Mouse (Mus musculus): ENCODE measurements around the gene As3mt.

The As3mt gene

GRCm38 (mm10) chr19:46752235-46752634, 45.0 kb downstream of the As3mt start:
- WGBS = 92% methylated on average over 5 of the region's 5 CpGs

GRCm38 (mm10) chr19:46755066-46755465, 47.8 kb downstream of the As3mt start:
- WGBS = 63% methylated on average over 9 of the region's 9 CpGs

GRCm38 (mm10) chr19:46756221-46756620, 49.0 kb downstream of the As3mt start:
- 87% methylated on average over 4 of the region's 4 CpGs for WGBS

- 68% methylated on average over 8 of the region's 8 CpGs for WGBS
These were observed 51.8 kb downstream of the As3mt start for GRCm38 (mm10) chr19:46759096-46759495.

- 92% methylated on average over 10 of the region's 10 CpGs for WGBS
These were observed 52.7 kb downstream of the As3mt start for GRCm38 (mm10) chr19:46759909-46760308.

GRCm38 (mm10) chr19:46760375-46761160, 53.3 kb downstream of the As3mt start:
- 16% methylated on average over 29 of the region's 29 CpGs for WGBS

GRCm38 (mm10) chr19:46761247-46761946, 54.1 kb downstream of the As3mt start, which contains the start of gene Cnnm2:
Gene Cnnm2, plus strand, starts transcription at chr19:46761596.
- under 1% methylated on average over 59 of the region's 59 CpGs for WGBS

- WGBS = under 1% methylated on average over 36 of the region's 36 CpGs
These were observed 54.7 kb downstream of the As3mt start for GRCm38 (mm10) chr19:46761971-46762290.

GRCm38 (mm10) chr19:46762291-46762991, 55.2 kb downstream of the As3mt start:
- under 1% methylated on average over 50 of the region's 50 CpGs for WGBS

GRCm38 (mm10) chr19:46762992-46763342, 55.7 kb downstream of the As3mt start:
- WGBS = 2% methylated on average over 19 of the region's 19 CpGs

- WGBS = 14% methylated on average over 7 of the region's 7 CpGs
These were observed 56.1 kb downstream of the As3mt start for GRCm38 (mm10) chr19:46763356-46763755.

- WGBS = 30% methylated on average over 12 of the region's 12 CpGs
These were observed 56.9 kb downstream of the As3mt start for GRCm38 (mm10) chr19:46763932-46764762.

GRCm38 (mm10) chr19:46764763-46765117, 57.5 kb downstream of the As3mt start:
- 36% methylated on average over 9 of the region's 9 CpGs for WGBS

- 26% methylated on average over 5 of the region's 5 CpGs for WGBS
These were observed 58.9 kb downstream of the As3mt start for GRCm38 (mm10) chr19:46766125-46766524.

- WGBS = 90% methylated on average over 11 of the region's 11 CpGs
These were observed 62.5 kb downstream of the As3mt start for GRCm38 (mm10) chr19:46769759-46770158.

GRCm38 (mm10) chr19:46771801-46772200, 64.5 kb downstream of the As3mt start:
- 84% methylated on average over 6 of the region's 6 CpGs for WGBS

GRCm38 (mm10) chr19:46776391-46776790, 69.1 kb downstream of the As3mt start:
- 56% methylated on average over 5 of the region's 5 CpGs for WGBS

GRCm38 (mm10) chr19:46776850-46777249, 69.6 kb downstream of the As3mt start:
- WGBS = 75% methylated on average over 3 of the region's 3 CpGs

- WGBS = 87% methylated on average over 12 of the region's 12 CpGs
These were observed 70.8 kb downstream of the As3mt start for GRCm38 (mm10) chr19:46777928-46778680.

- 100% methylated on average over 1 of the region's 1 CpGs for WGBS
These were observed 71.9 kb downstream of the As3mt start for GRCm38 (mm10) chr19:46779130-46779529.

GRCm38 (mm10) chr19:46784038-46784437, 76.8 kb downstream of the As3mt start:
- WGBS = 86% methylated on average over 5 of the region's 5 CpGs
